Comparison of ENCODE assay signal across 10 mouse cellular contexts in the genomic region with DNA sequence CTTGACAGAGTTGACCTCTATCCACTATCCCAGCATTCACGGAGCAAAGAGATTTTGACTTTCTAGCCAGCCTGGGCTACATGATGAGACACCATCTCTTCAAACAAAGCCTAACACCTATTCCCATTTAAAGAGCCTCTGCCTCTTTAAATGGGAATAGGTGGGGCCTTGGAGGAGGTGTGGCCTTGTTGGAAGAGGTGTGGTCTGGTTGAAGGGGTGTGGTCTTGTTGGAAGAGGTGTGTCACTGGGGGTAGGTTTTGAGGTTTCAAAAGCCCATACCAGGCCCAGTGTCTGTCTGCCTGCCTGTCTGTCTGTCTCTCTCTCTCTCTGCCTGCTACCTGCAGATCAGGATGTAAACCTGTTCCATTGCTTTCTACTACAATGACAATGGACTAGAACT. TPM values are rescaled to one million over a fixed set of nuclear protein-coding genes. Genes with fewer than 3 reads are reported as not detected.
DNase-seq lines count a peak whose midpoint lies in the region; ATAC-seq and TF ChIP-seq lines count a peak whose summit lies in the region.
"Had no signal": no experiment of that assay in that cellular context is flagged by ENCODE, and none has a peak within 500 bp of the region (broad histone marks: within the 10 kb centered on the region; RNA-seq: fewer than 3 reads in every experiment).

No protein-coding gene starts in this region.

- no peak for TF ChIP-seq POLR2A in liver, adult 2 months (IDR thresholded peaks at IDR 0.05; ENCODE audit: extremely low read depth, insufficient read depth, low read length)

- no peaks in the 10 kb centered on the region for H3K36me3 ChIP-seq in forebrain, embryonic 14.5 days (ENCODE audit: control insufficient read depth, insufficient read depth, low read length)
- H3K36me3 ChIP-seq in forebrain, embryonic 11.5 days (ENCODE audit: control insufficient read depth, insufficient read depth, low read length) = no peaks in the 10 kb centered on the region
- H3K36me3 ChIP-seq in neural tube, embryonic 14.5 days (ENCODE audit: control insufficient read depth, insufficient read depth, low read length) = no peaks in the 10 kb centered on the region
- H3K36me3 ChIP-seq in liver, adult 2 months (ENCODE audit: control insufficient read depth, insufficient read depth, low read length) = no peaks in the 10 kb centered on the region

- no peaks in the 10 kb centered on the region for H3K79me2 ChIP-seq in liver, adult 2 months (ENCODE audit: control insufficient read depth, insufficient read depth, low read length)

- 43% methylated on average over 1 of the region's 1 CpGs for WGBS in forebrain, embryonic 14.5 days
- 61% methylated on average over 1 of the region's 1 CpGs for WGBS in forebrain, embryonic 11.5 days
- 58% methylated on average over 1 of the region's 1 CpGs for WGBS in neural tube, embryonic 14.5 days
- 52% methylated on average over 1 of the region's 1 CpGs for WGBS in liver, adult 2 months

- H3K27ac ChIP-seq in forebrain, embryonic 14.5 days (ENCODE audit: low read depth, low read length) = no peak overlapping the region
- H3K27ac ChIP-seq in forebrain, embryonic 11.5 days (ENCODE audit: low read depth, low read length) = no peak overlapping the region
- H3K27ac ChIP-seq in neural tube, embryonic 14.5 days (ENCODE audit: low read depth, low read length) = no peak overlapping the region
- no peak overlapping the region for H3K27ac ChIP-seq in liver, adult 2 months (replicated peaks; ENCODE audit: insufficient read depth, low read depth, low read length)

- no peaks in the 10 kb centered on the region for H3K9me3 ChIP-seq in forebrain, embryonic 14.5 days (replicated peaks; ENCODE audit: control insufficient read depth, low read length)
- no peaks in the 10 kb centered on the region for H3K9me3 ChIP-seq in forebrain, embryonic 11.5 days (ENCODE audit: control insufficient read depth, low read length)
- H3K9me3 ChIP-seq in neural tube, embryonic 14.5 days (ENCODE audit: control insufficient read depth, low read length) = no peaks in the 10 kb centered on the region

- no peak overlapping the region for H3K4me2 ChIP-seq in forebrain, embryonic 14.5 days (ENCODE audit: low read length)
- H3K4me2 ChIP-seq in forebrain, embryonic 11.5 days (ENCODE audit: low read depth, low read length, severe bottlenecking) = no peak overlapping the region
- no peak overlapping the region for H3K4me2 ChIP-seq in neural tube, embryonic 14.5 days (ENCODE audit: low read depth, low read length)

- no peak overlapping the region for H3K9ac ChIP-seq in forebrain, embryonic 14.5 days (ENCODE audit: low read length)
- H3K9ac ChIP-seq in forebrain, embryonic 11.5 days (ENCODE audit: low read length) = no peak overlapping the region
- H3K9ac ChIP-seq in neural tube, embryonic 14.5 days (replicated peaks; ENCODE audit: low read depth, low read length) = no peak overlapping the region
- no peak overlapping the region for H3K9ac ChIP-seq in liver, adult 2 months (ENCODE audit: low read depth, low read length)

- no peak for TF ChIP-seq CTCF in liver, adult 2 months (IDR thresholded peaks at IDR 0.05; ENCODE audit: low read depth, low read length)

- peak; percentile 11 for ATAC-seq in forebrain, embryonic 14.5 days
- ATAC-seq in forebrain, embryonic 11.5 days (replicated peaks; ENCODE audit: low FRiP score) = no peak; the same call in 1 of the 2 replicates
- ATAC-seq in neural tube, embryonic 14.5 days (ENCODE audit: low read depth) = peak; percentile 7; the same call in 1 of the 2 replicates

- peaks cover 28% of the 10 kb centered on the region for H3K27me3 ChIP-seq in forebrain, embryonic 14.5 days (replicated peaks; ENCODE audit: control insufficient read depth, insufficient read depth, low read length)
- H3K27me3 ChIP-seq in forebrain, embryonic 11.5 days (ENCODE audit: control insufficient read depth, insufficient read depth, low read length) = peaks cover 37% of the 10 kb centered on the region
- H3K27me3 ChIP-seq in neural tube, embryonic 14.5 days (ENCODE audit: control insufficient read depth, insufficient read depth, low read length) = peaks cover 21% of the 10 kb centered on the region
- peaks cover 5% of the 10 kb centered on the region for H3K27me3 ChIP-seq in liver, adult 2 months (ENCODE audit: control insufficient read depth, insufficient read depth, low read length)

- no peak overlapping the region for H3K4me3 ChIP-seq in forebrain, embryonic 14.5 days (ENCODE audit: low read depth, low read length)
- H3K4me3 ChIP-seq in forebrain, embryonic 11.5 days (ENCODE audit: low read depth, low read length) = no peak overlapping the region
- H3K4me3 ChIP-seq in neural tube, embryonic 14.5 days (ENCODE audit: low read depth, low read length) = no peak overlapping the region
- no peak overlapping the region for H3K4me3 ChIP-seq in liver, adult 2 months (ENCODE audit: insufficient read depth, low read depth, low read length)

- DNase-seq in forebrain, embryonic 14.5 days (ENCODE audit: low spot score) = no peak
- no peak for DNase-seq in forebrain, embryonic 11.5 days (ENCODE audit: low spot score)
- no peak for DNase-seq in neural tube, embryonic 10.5 days (ENCODE audit: extremely low spot score, low spot score)
- peak; percentile 38 for DNase-seq in liver, adult 2 months (ENCODE audit: extremely low read depth, low read depth, low spot score)
- DNase-seq in adrenal gland, adult (ENCODE audit: inconsistent age in 2 of 2, low spot score in 1 of 2) = no peak
- DNase-seq in left cerebral cortex, adult 8-10 months (ENCODE audit: low spot score in 2 of 2) = no peak
- DNase-seq in kidney, postnatal 36 days = no peak

- no peaks in the 10 kb centered on the region for H3K4me1 ChIP-seq in forebrain, embryonic 14.5 days (ENCODE audit: control insufficient read depth, insufficient read depth, low read length)
- H3K4me1 ChIP-seq in forebrain, embryonic 11.5 days (replicated peaks; ENCODE audit: control insufficient read depth, insufficient read depth, low read length) = peaks cover 7% of the 10 kb centered on the region
- H3K4me1 ChIP-seq in neural tube, embryonic 14.5 days (ENCODE audit: control insufficient read depth, insufficient read depth, low read length) = no peaks in the 10 kb centered on the region; the same call in 1 of the 2 replicates
- no peaks in the 10 kb centered on the region for H3K4me1 ChIP-seq in liver, adult 2 months (ENCODE audit: control insufficient read depth, insufficient read depth, low read length)

RNA-seq across cellular contexts. Expression of gene Gdf7, which starts 5.2 kb away (rescaled TPM):
- not detected in 2 replicates for polyA plus RNA-seq in forebrain, embryonic 14.5 days (2014; fragmentation: Nextera tagmentation; extraction: Ambion mirVana)
- 0.75 TPM in 1 of 2 replicates, not detected in the other for polyA plus RNA-seq in forebrain, embryonic 11.5 days (2014; fragmentation: Nextera tagmentation; extraction: Ambion mirVana)
- polyA plus RNA-seq in neural tube, embryonic 14.5 days (2014; fragmentation: Nextera tagmentation; extraction: Ambion mirVana) = 0.43 TPM in 1 of 2 replicates, not detected in the other
- total RNA-seq in liver, adult 2 months (2014; rRNA removed) = not detected in 2 replicates
- not detected in 2 replicates for polyA plus RNA-seq in liver, adult 2 months (2012; rRNA removed)
- total RNA-seq in left cerebral cortex, adult 8-10 months (2022) = under 1 TPM; 0.51 to 0.98 (median 0.82) TPM
- total RNA-seq: adrenal gland, adult 18-20 months; gastrocnemius, postnatal 10 days had no signal

RNA-seq across cellular contexts. Expression of gene Hs1bp3, which starts 6.3 kb away (rescaled TPM):
- polyA plus RNA-seq in forebrain, embryonic 14.5 days (2014; fragmentation: Nextera tagmentation; extraction: Ambion mirVana) = 8.3 and 8.4 TPM in 2 replicates
- 7.8 and 10.5 TPM in 2 replicates for polyA plus RNA-seq in forebrain, embryonic 11.5 days (2014; fragmentation: Nextera tagmentation; extraction: Ambion mirVana)
- polyA plus RNA-seq in neural tube, embryonic 14.5 days (2014; fragmentation: Nextera tagmentation; extraction: Ambion mirVana) = 6.0 and 6.2 TPM in 2 replicates
- 3.0 and 5.2 TPM in 2 replicates for total RNA-seq in liver, adult 2 months (2014; rRNA removed)
- 13.5 and 16.6 TPM in 2 replicates for polyA plus RNA-seq in liver, adult 2 months (2012; rRNA removed)
- 10 to 100 TPM; 14.4 to 17.1 (median 15.6) TPM for total RNA-seq in left cerebral cortex, adult 8-10 months (2022)
